Mouse (Mus musculus): ENCODE results near the gene C9. TPM values are rescaled to one million over a fixed set of nuclear protein-coding genes. Genes with fewer than 3 reads are reported as not detected.

C9 gene
- total and polyA plus RNA-seq, 3 experiments = not detected

GRCm38 (mm10) chr15:6520505-6521155 lies 75.5 kb downstream of the C9 start:
- DNase-seq (ENCODE audit: low spot score) (no peak), ATAC-seq (ENCODE audit: extremely low read depth, insufficient number of reproducible peaks, low FRiP score, poor library complexity, severe bottlenecking) (peak; percentile 47)
- H3K4me3 ChIP-seq (ENCODE audit: low read depth, low read length) = peak overlapping the region; percentile 61; the same call in 1 of the 2 replicates
- peaks cover 4% of the 10 kb centered on the region for H3K36me3 ChIP-seq (replicated peaks)
- H3K4me1 ChIP-seq (ENCODE audit: insufficient read depth, low read depth, low read length) = peaks cover 61% of the 10 kb centered on the region
- TF ChIP-seq POLR2AphosphoS5 (IDR thresholded peaks at IDR 0.05; ENCODE audit: insufficient replicate concordance, low read depth, low read length) = no peak
- TF ChIP-seq TAL1 (conservative IDR thresholded peaks at IDR 0.05; ENCODE audit: low read depth, low read length) = peak; percentile 86
- no peaks in the 10 kb centered on the region for H3K9me3 ChIP-seq (replicated peaks)
- H3K27me3 ChIP-seq (ENCODE audit: insufficient read depth, low read length) = no peaks in the 10 kb centered on the region

- H3K36me3 ChIP-seq (replicated peaks) = peaks cover 12% of the 10 kb centered on the region
- H3K27me3 ChIP-seq (ENCODE audit: insufficient read depth, low read length) = no peaks in the 10 kb centered on the region
- ATAC-seq (ENCODE audit: extremely low read depth, insufficient number of reproducible peaks, low FRiP score, poor library complexity, severe bottlenecking) (peak; percentile 60), DNase-seq (ENCODE audit: low spot score) (no peak)
- no peaks in the 10 kb centered on the region for H3K9me3 ChIP-seq (replicated peaks)
- TF ChIP-seq GATA2 (IDR thresholded peaks at IDR 0.05; ENCODE audit: borderline replicate concordance, low read depth, low read length) = no peak
- no peak for TF ChIP-seq CTCF (IDR thresholded peaks at IDR 0.05; ENCODE audit: low read depth, low read length)
- no peak for TF ChIP-seq GATA1 (IDR thresholded peaks at IDR 0.05; ENCODE audit: borderline replicate concordance, low read length)
- no peak for TF ChIP-seq POLR2AphosphoS5 (IDR thresholded peaks at IDR 0.05; ENCODE audit: insufficient replicate concordance, low read depth, low read length)
- peak; percentile 64 for TF ChIP-seq TAL1 (conservative IDR thresholded peaks at IDR 0.05; ENCODE audit: low read depth, low read length)
- peaks cover 76% of the 10 kb centered on the region for H3K4me1 ChIP-seq (ENCODE audit: insufficient read depth, low read depth, low read length)
- peak within 1 kb of the TSS; percentile 71 for H3K4me3 ChIP-seq (ENCODE audit: low read depth, low read length)
Observed at GRCm38 (mm10) chr15:6522653-6523167, 77.6 kb downstream of the C9 start, which contains the start of gene Fyb. Gene Fyb, plus strand, starts transcription at chr15:6522853.

- H3K9me3 ChIP-seq (replicated peaks) = no peaks in the 10 kb centered on the region
- peaks cover 62% of the 10 kb centered on the region for H3K4me1 ChIP-seq (ENCODE audit: insufficient read depth, low read depth, low read length)
- H3K36me3 ChIP-seq (replicated peaks) = peaks cover 12% of the 10 kb centered on the region
- peak overlapping the region; percentile 13; the same call in 1 of the 2 replicates for H3K4me3 ChIP-seq (ENCODE audit: low read depth, low read length)
- no peak for TF ChIP-seq GATA1 (IDR thresholded peaks at IDR 0.05; ENCODE audit: borderline replicate concordance, low read length)
- 0 out of 2 replicates have a peak, but pooled peaks have one; percentile 22 for TF ChIP-seq TAL1 (conservative IDR thresholded peaks at IDR 0.05; ENCODE audit: low read depth, low read length)
- no peaks in the 10 kb centered on the region for H3K27me3 ChIP-seq (ENCODE audit: insufficient read depth, low read length)
- DNase-seq (ENCODE audit: low spot score) (no peak), ATAC-seq (ENCODE audit: extremely low read depth, insufficient number of reproducible peaks, low FRiP score, poor library complexity, severe bottlenecking) (no peak)
Observed at GRCm38 (mm10) chr15:6524801-6525200, 79.7 kb downstream of the C9 start.

- Histone ChIP-seq H3K4me3 (ENCODE audit: low read depth, low read length) (peak overlapping the region; percentile 47; the same call in 1 of the 2 replicates), H3K27me3 (ENCODE audit: insufficient read depth, low read length) (no peaks in the 10 kb centered on the region), H3K4me1 (ENCODE audit: insufficient read depth, low read depth, low read length) (peaks cover 56% of the 10 kb centered on the region), H3K36me3 (replicated peaks) (peaks cover 12% of the 10 kb centered on the region), H3K9me3 (replicated peaks) (no peaks in the 10 kb centered on the region)
- no peak for DNase-seq (ENCODE audit: low spot score)
- ATAC-seq (ENCODE audit: extremely low read depth, insufficient number of reproducible peaks, low FRiP score, poor library complexity, severe bottlenecking) = no peak
- TF ChIP-seq POLR2AphosphoS5 (IDR thresholded peaks at IDR 0.05; ENCODE audit: insufficient replicate concordance, low read depth, low read length) (no peak), TAL1 (conservative IDR thresholded peaks at IDR 0.05; ENCODE audit: low read depth, low read length) (no peak), CTCF (IDR thresholded peaks at IDR 0.05; ENCODE audit: low read depth, low read length) (no peak), GATA1 (IDR thresholded peaks at IDR 0.05; ENCODE audit: borderline replicate concordance, low read length) (no peak), GATA2 (IDR thresholded peaks at IDR 0.05; ENCODE audit: borderline replicate concordance, low read depth, low read length) (no peak)
Observed at GRCm38 (mm10) chr15:6525386-6525785, 80.3 kb downstream of the C9 start.

GRCm38 (mm10) chr15:6533858-6534343 lies 88.8 kb downstream of the C9 start:
- no peaks in the 10 kb centered on the region for H3K27me3 ChIP-seq (ENCODE audit: insufficient read depth, low read length)
- peaks cover 12% of the 10 kb centered on the region for H3K36me3 ChIP-seq (replicated peaks)
- H3K9me3 ChIP-seq (replicated peaks) = no peaks in the 10 kb centered on the region
- no peak for ATAC-seq (ENCODE audit: extremely low read depth, insufficient number of reproducible peaks, low FRiP score, poor library complexity, severe bottlenecking)
- H3K4me1 ChIP-seq (ENCODE audit: insufficient read depth, low read depth, low read length) = peaks cover 12% of the 10 kb centered on the region
- no peak for TF ChIP-seq CTCF (IDR thresholded peaks at IDR 0.05; ENCODE audit: low read depth, low read length)
- TF ChIP-seq GATA1 (IDR thresholded peaks at IDR 0.05; ENCODE audit: borderline replicate concordance, low read length) = no peak
- TF ChIP-seq GATA2 (IDR thresholded peaks at IDR 0.05; ENCODE audit: borderline replicate concordance, low read depth, low read length) = no peak
- TF ChIP-seq TAL1 (conservative IDR thresholded peaks at IDR 0.05; ENCODE audit: low read depth, low read length) = no peak
- TF ChIP-seq POLR2AphosphoS5 (IDR thresholded peaks at IDR 0.05; ENCODE audit: insufficient replicate concordance, low read depth, low read length) = no peak
- no peak for DNase-seq (ENCODE audit: low spot score)
- H3K4me3 ChIP-seq (ENCODE audit: low read depth, low read length) = peak overlapping the region; percentile 54; the same call in 1 of the 2 replicates

- peaks cover 12% of the 10 kb centered on the region for H3K36me3 ChIP-seq (replicated peaks)
- no peaks in the 10 kb centered on the region for H3K27me3 ChIP-seq (ENCODE audit: insufficient read depth, low read length)
- DNase-seq (ENCODE audit: low spot score) = no peak
- ATAC-seq (ENCODE audit: extremely low read depth, insufficient number of reproducible peaks, low FRiP score, poor library complexity, severe bottlenecking) = peak; percentile 40
- no peak for TF ChIP-seq GATA2 (IDR thresholded peaks at IDR 0.05; ENCODE audit: borderline replicate concordance, low read depth, low read length)
- no peak for TF ChIP-seq GATA1 (IDR thresholded peaks at IDR 0.05; ENCODE audit: borderline replicate concordance, low read length)
- TF ChIP-seq POLR2AphosphoS5 (IDR thresholded peaks at IDR 0.05; ENCODE audit: insufficient replicate concordance, low read depth, low read length) = no peak
- no peak for TF ChIP-seq TAL1 (conservative IDR thresholded peaks at IDR 0.05; ENCODE audit: low read depth, low read length)
- TF ChIP-seq CTCF (IDR thresholded peaks at IDR 0.05; ENCODE audit: low read depth, low read length) = no peak
- H3K4me3 ChIP-seq (ENCODE audit: low read depth, low read length) = peak overlapping the region; percentile 54; the same call in 1 of the 2 replicates
- peaks cover 12% of the 10 kb centered on the region for H3K4me1 ChIP-seq (ENCODE audit: insufficient read depth, low read depth, low read length)
- no peaks in the 10 kb centered on the region for H3K9me3 ChIP-seq (replicated peaks)
Observed at GRCm38 (mm10) chr15:6534592-6534991, 89.5 kb downstream of the C9 start.
